Mouse (Mus musculus) forebrain, embryonic 15.5 days (tissue): ENCODE results near the gene Mical2. TPM values are rescaled to one million over a fixed set of nuclear protein-coding genes. Genes with fewer than 3 reads are reported as not detected.

Experiments
- ATAC-seq: fragments of 200-750 bp; cut with Nextera tagmentation; replicated peaks from 2 replicates; pipeline ENCODE4 v1.8.0; 2017; ENCODE audit warnings: mild to moderate bottlenecking, moderate TSS enrichment, moderate library complexity
- H3K27ac ChIP-seq: fragments of 300-500 bp; sonication (generic); replicated peaks from 2 replicates; pipeline ENCODE4 v1.5.1; 2015; ENCODE audit warnings: mild to moderate bottlenecking, inconsistent platforms
- H3K27me3 ChIP-seq: fragments of 300-500 bp; sonication (generic); 2 replicates; pipeline ENCODE4 v1.6.1; 2015; ENCODE audit warnings: inconsistent platforms
- H3K36me3 ChIP-seq: fragments of 300-500 bp; sonication (generic); 2 replicates; pipeline ENCODE4 v1.6.1; 2015; ENCODE audit warnings: mild to moderate bottlenecking, inconsistent platforms
- H3K4me1 ChIP-seq: fragments of 300-500 bp; sonication (generic); 2 replicates; pipeline ENCODE4 v1.6.1; 2015; ENCODE audit warnings: inconsistent platforms
- H3K4me2 ChIP-seq: fragments of 300-500 bp; sonication (generic); replicated peaks from 2 replicates; pipeline ENCODE4 v1.6.1; 2015; ENCODE audit warnings: mild to moderate bottlenecking, inconsistent platforms
- H3K4me3 ChIP-seq: fragments of 300-500 bp; sonication (generic); 2 replicates; pipeline ENCODE4 v1.5.1; 2015; ENCODE audit warnings: mild to moderate bottlenecking, inconsistent platforms
- H3K9ac ChIP-seq: fragments of 300-500 bp; sonication (generic); replicated peaks from 2 replicates; pipeline ENCODE4 v1.6.1; 2015; ENCODE audit warnings: mild to moderate bottlenecking, inconsistent platforms
- H3K9me3 ChIP-seq: fragments of 300-500 bp; sonication (generic); 2 replicates; pipeline ENCODE4 v1.6.1; 2016; ENCODE audit warnings: inconsistent platforms
- WGBS: fragments of 180-500 bp; shearing (Covaris S2); methylation state at CpG from one replicate; pipeline ENCODE4 v1.1.7; 2015; ENCODE audit warnings: mixed read lengths; 5-methylcytosine and 5-hydroxymethylcytosine counted together
- polyA plus RNA-seq: library from polyadenylated mRNA; unstranded; fragments of >200 nt; fragmentation: Nextera tagmentation; extraction: Ambion mirVana; gene quantifications from 2 replicates; pipeline ENCODE4 v1.2.1, GENCODE M21; 2015

The Mical2 gene
- polyA plus RNA-seq, 1 experiment from 2014 or later, result 7.0 TPM

- Histone ChIP-seq H3K36me3 (no peaks in the 10 kb centered on the region), H3K27ac (peak overlapping the region; percentile 59), H3K27me3 (no peaks in the 10 kb centered on the region), H3K9ac (no peak overlapping the region), H3K4me1 (peaks cover 28% of the 10 kb centered on the region), H3K9me3 (no peaks in the 10 kb centered on the region), H3K4me3 (no peak overlapping the region), H3K4me2 (no peak overlapping the region)
- 22% methylated on average over 7 of the region's 7 CpGs for WGBS
- peak; percentile 60; the same call in 1 of the 2 replicates for ATAC-seq
These were observed 181.9 kb downstream of the Mical2 start for GRCm38 (mm10) chr7:112407597-112407996.

- H3K27ac ChIP-seq, result no peak overlapping the region
- H3K27me3 ChIP-seq, result no peaks in the 10 kb centered on the region
- H3K4me3 ChIP-seq, result no peak overlapping the region
- H3K4me1 ChIP-seq, result peaks cover 25% of the 10 kb centered on the region
- no peaks in the 10 kb centered on the region for H3K9me3 ChIP-seq
- ATAC-seq, result no peak
- H3K36me3 ChIP-seq, result no peaks in the 10 kb centered on the region
- no peak overlapping the region for H3K4me2 ChIP-seq
- no peak overlapping the region for H3K9ac ChIP-seq
- 70% methylated on average over 3 of the region's 3 CpGs for WGBS
These were observed 184.3 kb downstream of the Mical2 start for GRCm38 (mm10) chr7:112409991-112410390.

GRCm38 (mm10) chr7:112413286-112413685 lies 187.6 kb downstream of the Mical2 start:
- Histone ChIP-seq H3K27ac (no peak overlapping the region), H3K27me3 (no peaks in the 10 kb centered on the region), H3K9me3 (no peaks in the 10 kb centered on the region), H3K4me3 (no peak overlapping the region), H3K9ac (no peak overlapping the region), H3K4me2 (no peak overlapping the region), H3K4me1 (peaks cover 17% of the 10 kb centered on the region), H3K36me3 (no peaks in the 10 kb centered on the region)
- WGBS, result 75% methylated on average over 6 of the region's 6 CpGs
- ATAC-seq, result no peak

- H3K36me3 ChIP-seq, result no peaks in the 10 kb centered on the region
- ATAC-seq, result peak; percentile 38; the same call in 1 of the 2 replicates
- H3K27ac ChIP-seq, result peak overlapping the region; percentile 9
- no peaks in the 10 kb centered on the region for H3K27me3 ChIP-seq
- H3K4me1 ChIP-seq, result peaks cover 17% of the 10 kb centered on the region
- WGBS, result 4% methylated on average over 14 of the region's 14 CpGs
- 0 out of 2 replicates have a peak overlapping the region, but pooled peaks have one; percentile 2 for H3K4me3 ChIP-seq
- no peaks in the 10 kb centered on the region for H3K9me3 ChIP-seq
- H3K9ac ChIP-seq, result no peak overlapping the region
- peak overlapping the region; percentile 32 for H3K4me2 ChIP-seq
These were observed 190.4 kb downstream of the Mical2 start for GRCm38 (mm10) chr7:112416058-112416526.

- Histone ChIP-seq H3K27ac (peak overlapping the region; percentile 9), H3K27me3 (no peaks in the 10 kb centered on the region), H3K4me2 (peak overlapping the region; percentile 32), H3K9ac (no peak overlapping the region), H3K9me3 (no peaks in the 10 kb centered on the region), H3K36me3 (no peaks in the 10 kb centered on the region), H3K4me3 (no peak overlapping the region), H3K4me1 (peaks cover 17% of the 10 kb centered on the region)
- no peak for ATAC-seq
- 11% methylated on average over 7 of the region's 7 CpGs for WGBS
These were observed 191.3 kb downstream of the Mical2 start for GRCm38 (mm10) chr7:112416730-112417513.

GRCm38 (mm10) chr7:112417598-112417997 lies 191.9 kb downstream of the Mical2 start:
- Histone ChIP-seq H3K4me2 (no peak overlapping the region), H3K36me3 (no peaks in the 10 kb centered on the region), H3K27me3 (no peaks in the 10 kb centered on the region), H3K27ac (no peak overlapping the region), H3K4me3 (no peak overlapping the region), H3K9me3 (no peaks in the 10 kb centered on the region), H3K9ac (no peak overlapping the region), H3K4me1 (peaks cover 17% of the 10 kb centered on the region)
- 60% methylated on average over 4 of the region's 4 CpGs for WGBS
- ATAC-seq, result no peak

- no peak for ATAC-seq
- H3K4me2 ChIP-seq, result no peak overlapping the region
- no peaks in the 10 kb centered on the region for H3K36me3 ChIP-seq
- H3K9me3 ChIP-seq, result no peaks in the 10 kb centered on the region
- 86% methylated on average over 4 of the region's 4 CpGs for WGBS
- no peak overlapping the region for H3K4me3 ChIP-seq
- H3K27ac ChIP-seq, result no peak overlapping the region
- H3K9ac ChIP-seq, result no peak overlapping the region
- H3K27me3 ChIP-seq, result no peaks in the 10 kb centered on the region
- H3K4me1 ChIP-seq, result peaks cover 8% of the 10 kb centered on the region
These were observed 197.8 kb downstream of the Mical2 start for GRCm38 (mm10) chr7:112423438-112423837.

GRCm38 (mm10) chr7:112426811-112427210 lies 201.2 kb downstream of the Mical2 start:
- Histone ChIP-seq H3K9me3 (no peaks in the 10 kb centered on the region), H3K4me3 (no peak overlapping the region), H3K4me1 (peaks cover 11% of the 10 kb centered on the region), H3K27ac (no peak overlapping the region), H3K27me3 (no peaks in the 10 kb centered on the region), H3K9ac (no peak overlapping the region), H3K4me2 (0 out of 2 replicates have a peak overlapping the region, but pooled peaks have one; percentile 85), H3K36me3 (no peaks in the 10 kb centered on the region)
- 71% methylated on average over 5 of the region's 5 CpGs for WGBS
- ATAC-seq, result no peak

- Histone ChIP-seq H3K9me3 (no peaks in the 10 kb centered on the region), H3K27ac (peak within 1 kb of the TSS; percentile 62), H3K4me1 (peaks cover 11% of the 10 kb centered on the region), H3K27me3 (no peaks in the 10 kb centered on the region), H3K4me3 (peak within 1 kb of the TSS; percentile 55), H3K9ac (peak within 1 kb of the TSS; percentile 73), H3K36me3 (no peaks in the 10 kb centered on the region), H3K4me2 (peak within 1 kb of the TSS; percentile 85)
- 3% methylated on average over 48 of the region's 49 CpGs for WGBS
- peak; percentile 88 for ATAC-seq
These were observed 201.9 kb downstream of the Mical2 start, which contains the start of gene Parva for GRCm38 (mm10) chr7:112427357-112428157. TSS of gene Parva (plus strand) at chr7:112427505.

- Histone ChIP-seq H3K4me2 (peak overlapping the region; percentile 85), H3K4me3 (peak overlapping the region; percentile 55), H3K9me3 (no peaks in the 10 kb centered on the region), H3K27ac (peak overlapping the region; percentile 62), H3K9ac (peak overlapping the region; percentile 73), H3K27me3 (no peaks in the 10 kb centered on the region), H3K36me3 (no peaks in the 10 kb centered on the region), H3K4me1 (peaks cover 11% of the 10 kb centered on the region)
- under 1% methylated on average over 22 of the region's 22 CpGs for WGBS
- peak; percentile 90 for ATAC-seq
These were observed 202.5 kb downstream of the Mical2 start for GRCm38 (mm10) chr7:112428158-112428535.

- no peaks in the 10 kb centered on the region for H3K27me3 ChIP-seq
These were observed 214.2 kb downstream of the Mical2 start for GRCm38 (mm10) chr7:112439846-112440245.

More at GRCm38 (mm10) chr7:112439846-112440245, 214.2 kb downstream of the Mical2 start:
- Histone ChIP-seq H3K4me1 (peaks cover 12% of the 10 kb centered on the region), H3K4me3 (no peak overlapping the region), H3K9me3 (0 out of 2 replicates have a peak, but pooled peaks cover under 1% of the 10 kb centered on the region), H3K36me3 (no peaks in the 10 kb centered on the region), H3K9ac (no peak overlapping the region), H3K27ac (no peak overlapping the region), H3K4me2 (no peak overlapping the region)
- ATAC-seq, result no peak
- 96% methylated on average over 3 of the region's 3 CpGs for WGBS
